Mouse (Mus musculus): ENCODE data around the gene Nat10. TPM values are rescaled to one million over a fixed set of nuclear protein-coding genes. Genes with fewer than 3 reads are reported as not detected.

Gene Nat10
- polyA plus RNA-seq, 1 experiment from 2014 or later, result 20.8 TPM

Other genes starting within 250 kb of the Nat10 start
- gene Abtb2, start 195.0 kb downstream of the Nat10 start, polyA plus RNA-seq (2014; fragmentation: Nextera tagmentation; extraction: Ambion mirVana), result 9.7 and 10.2 TPM in 2 replicates
- gene Caprin1, start 36.4 kb upstream of the Nat10 start, polyA plus RNA-seq (2014; fragmentation: Nextera tagmentation; extraction: Ambion mirVana), result 622 and 665 TPM in 2 replicates
- gene Lmo2, start 196.7 kb upstream of the Nat10 start, polyA plus RNA-seq (2014; fragmentation: Nextera tagmentation; extraction: Ambion mirVana), result 16.2 and 18.8 TPM in 2 replicates

All from embryonic facial prominence, embryonic 11.5 days (tissue).